Mouse (Mus musculus): ENCODE measurements around the gene Sh3rf3.

DNA sequence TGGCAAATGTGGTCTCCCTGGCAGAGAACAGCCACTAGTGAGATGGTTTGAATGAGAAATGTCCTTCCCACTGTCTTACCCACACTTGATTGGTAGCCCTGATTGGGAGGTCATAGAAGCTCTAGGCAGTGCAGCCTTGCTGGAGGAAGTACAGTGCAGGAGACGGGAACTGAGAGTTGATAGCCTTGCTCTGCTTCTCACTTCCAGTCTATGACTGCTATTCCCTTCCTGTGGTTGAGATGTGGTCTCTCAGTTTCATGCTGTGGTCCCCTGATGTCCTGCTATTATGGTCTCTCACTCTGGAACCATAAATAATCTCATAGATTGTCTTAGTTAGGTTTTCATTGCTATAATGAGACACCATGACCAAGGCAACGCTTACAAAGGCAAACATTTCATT, 109.8 kb downstream of the Sh3rf3 start:
- TF ChIP-seq CHD2 (IDR thresholded peaks at IDR 0.05; ENCODE audit: low read depth, low read length) (no peak), MAFK (IDR thresholded peaks at IDR 0.05; ENCODE audit: insufficient read depth, low read depth, low read length) (no peak), ZNF384 (IDR thresholded peaks at IDR 0.05; ENCODE audit: low read depth, low read length) (no peak), ZC3H11A (IDR thresholded peaks at IDR 0.05; ENCODE audit: borderline replicate concordance, low read depth, low read length) (no peak)
